Mouse (Mus musculus) G1E-ER4 (cell line): Measurements from ENCODE around the gene Pou3f1. TPM values are rescaled to one million over a fixed set of nuclear protein-coding genes. Genes with fewer than 3 reads are reported as not detected.

Experiments
- GATA1 ChIP-seq: IDR thresholded peaks from one replicate; pipeline ENCODE4 v1.8.0; 2012; ENCODE audit warnings: low read length, inconsistent platforms
- polyA plus RNA-seq: library from polyadenylated mRNA; stranded (reverse); fragments of >175 nt; gene quantifications from 2 replicates; pipeline ENCODE4 v1.2.3, GENCODE M21; 2012

Gene Pou3f1
- polyA plus RNA-seq, 1 experiment: not detected

DNA sequence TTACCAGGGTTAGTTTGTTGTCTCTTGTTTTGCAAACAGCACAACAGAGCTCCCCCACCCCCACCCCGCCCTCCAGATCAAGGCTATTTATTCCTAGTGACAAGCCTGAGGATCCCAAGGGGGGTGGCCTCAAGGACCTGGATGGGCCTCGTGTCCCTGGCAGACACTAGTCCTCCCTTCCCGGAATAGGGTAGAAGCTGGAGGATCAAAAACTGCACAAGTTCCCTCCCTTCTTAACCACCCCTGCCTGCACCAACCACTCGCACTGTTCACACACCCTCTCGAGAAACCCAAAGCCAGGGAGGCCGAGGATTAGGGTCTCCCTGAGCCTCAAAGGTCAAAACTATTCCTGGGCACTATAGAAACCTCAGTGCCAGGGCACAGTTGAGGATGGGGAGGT, 43.2 kb downstream of the Pou3f1 start:
- TF ChIP-seq GATA1: no peak

DNA sequence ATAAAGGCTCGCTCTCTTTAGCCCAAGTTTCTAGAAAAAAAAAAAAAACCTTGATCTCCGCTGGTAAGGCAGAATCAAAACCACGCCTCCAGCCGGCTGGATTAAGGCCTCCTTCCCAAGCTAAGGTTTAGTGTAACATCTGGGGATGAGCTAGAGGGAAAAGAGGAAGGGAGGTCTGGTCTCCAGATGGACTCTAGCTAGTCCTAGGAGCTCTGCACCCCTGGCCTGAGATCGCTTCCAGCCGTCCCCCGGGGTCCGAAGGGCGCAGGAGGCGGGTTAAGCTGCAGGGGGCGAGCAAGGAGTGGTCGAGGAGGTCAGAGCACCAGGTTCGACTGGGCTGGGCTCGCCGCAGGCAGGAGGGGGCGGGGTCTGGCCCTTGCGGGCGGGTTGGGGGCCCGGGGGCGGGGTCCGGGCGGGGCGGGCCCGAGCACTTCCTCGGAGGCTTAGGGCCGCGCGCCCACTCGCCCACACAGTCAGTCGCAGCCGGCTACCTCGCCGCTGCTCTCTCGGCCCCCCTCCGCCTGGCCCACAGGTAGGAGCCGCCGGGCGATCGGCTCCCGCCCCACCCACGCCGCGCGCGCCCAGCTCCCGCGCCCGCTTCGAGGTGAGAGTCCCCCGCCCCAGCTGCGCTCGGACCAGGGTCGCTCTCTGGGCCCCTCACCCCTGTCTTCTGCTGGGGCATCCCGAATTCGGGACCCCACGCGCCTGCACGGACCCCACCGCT, 43.8 kb downstream of the Pou3f1 start, which contains the start of gene Fhl3:
TSS of gene Fhl3 (plus strand) at position 454 of the 724 bp plus-strand sequence.
- TF ChIP-seq GATA1: no peak

DNA sequence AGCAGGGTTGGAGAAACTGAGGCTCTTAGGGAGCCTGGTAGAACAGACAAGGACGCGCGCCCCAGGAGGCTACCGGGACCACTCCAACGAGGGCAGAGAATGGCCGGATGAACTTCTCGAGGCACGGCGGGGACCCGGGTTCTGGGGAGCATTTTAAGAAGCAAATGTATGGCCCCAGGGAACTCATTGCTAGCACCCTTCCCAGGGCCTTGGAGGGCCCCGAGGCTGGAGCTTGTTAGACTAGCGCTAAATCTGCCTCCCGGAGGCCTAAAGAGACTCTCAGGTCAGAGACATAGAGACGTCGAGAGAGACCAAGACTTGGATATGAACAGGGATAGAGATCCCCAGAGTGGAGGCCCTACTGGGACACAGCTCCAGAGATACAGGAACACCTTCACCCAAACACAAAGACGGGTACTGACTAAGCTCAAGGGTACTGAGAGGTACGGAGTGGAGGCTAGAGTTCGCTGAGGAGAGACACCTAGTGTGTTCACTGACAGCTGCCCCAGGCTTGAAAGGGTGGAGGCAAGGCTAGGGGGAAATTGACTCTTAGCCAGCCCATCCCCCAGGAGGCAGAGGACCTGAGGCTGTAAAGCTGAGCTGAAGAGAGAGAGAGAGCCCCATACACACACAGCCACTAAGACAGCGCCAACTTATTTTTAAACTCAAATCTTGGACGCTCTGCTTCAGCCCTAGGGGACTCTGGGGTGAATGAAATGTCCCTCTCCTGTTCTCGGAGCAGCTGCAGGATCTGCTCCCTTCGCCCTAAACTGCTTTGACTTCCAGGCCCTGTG, 44.6 kb downstream of the Pou3f1 start:
- TF ChIP-seq GATA1: no peak

DNA sequence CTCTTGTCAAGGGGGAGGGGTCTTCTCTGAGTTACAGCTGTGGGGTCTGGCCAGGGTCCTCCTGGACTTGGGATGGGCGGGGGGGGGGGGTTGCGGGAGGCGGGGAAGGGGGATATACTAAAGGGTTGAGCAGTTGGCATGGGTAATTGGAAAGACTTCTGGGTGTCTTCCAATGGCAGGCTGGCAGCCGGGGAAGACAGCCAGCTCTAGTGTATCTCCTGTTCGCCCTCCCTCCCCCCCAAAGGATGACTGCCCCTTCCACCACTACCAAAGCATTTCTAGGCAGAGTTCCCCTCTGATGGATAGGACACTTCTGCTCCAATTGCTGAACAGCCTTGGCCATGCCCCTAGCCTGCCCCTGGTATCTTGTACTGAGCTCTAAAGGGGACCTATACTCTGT, 45.3 kb downstream of the Pou3f1 start:
- TF ChIP-seq GATA1: no peak

DNA sequence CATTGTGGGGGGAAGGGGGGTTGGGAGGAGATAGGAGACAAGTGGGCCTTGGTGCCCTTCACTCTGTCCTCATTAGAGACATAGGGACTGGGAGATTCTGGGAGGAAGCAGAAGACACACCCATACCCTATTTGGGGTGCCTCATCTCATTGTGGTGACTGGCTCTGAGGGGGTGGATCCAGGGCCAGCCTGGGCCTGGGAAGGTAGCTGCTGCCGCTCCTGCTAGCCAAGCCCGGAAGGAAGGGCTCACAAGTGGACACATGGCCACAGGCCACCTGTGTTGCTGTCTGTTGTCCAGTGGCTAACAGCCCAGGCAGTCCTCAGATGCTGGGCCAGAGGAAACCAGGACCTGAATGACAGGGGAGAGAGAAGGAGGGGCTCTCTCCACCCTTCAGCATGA, 46.8 kb downstream of the Pou3f1 start:
- no peak for TF ChIP-seq GATA1

DNA sequence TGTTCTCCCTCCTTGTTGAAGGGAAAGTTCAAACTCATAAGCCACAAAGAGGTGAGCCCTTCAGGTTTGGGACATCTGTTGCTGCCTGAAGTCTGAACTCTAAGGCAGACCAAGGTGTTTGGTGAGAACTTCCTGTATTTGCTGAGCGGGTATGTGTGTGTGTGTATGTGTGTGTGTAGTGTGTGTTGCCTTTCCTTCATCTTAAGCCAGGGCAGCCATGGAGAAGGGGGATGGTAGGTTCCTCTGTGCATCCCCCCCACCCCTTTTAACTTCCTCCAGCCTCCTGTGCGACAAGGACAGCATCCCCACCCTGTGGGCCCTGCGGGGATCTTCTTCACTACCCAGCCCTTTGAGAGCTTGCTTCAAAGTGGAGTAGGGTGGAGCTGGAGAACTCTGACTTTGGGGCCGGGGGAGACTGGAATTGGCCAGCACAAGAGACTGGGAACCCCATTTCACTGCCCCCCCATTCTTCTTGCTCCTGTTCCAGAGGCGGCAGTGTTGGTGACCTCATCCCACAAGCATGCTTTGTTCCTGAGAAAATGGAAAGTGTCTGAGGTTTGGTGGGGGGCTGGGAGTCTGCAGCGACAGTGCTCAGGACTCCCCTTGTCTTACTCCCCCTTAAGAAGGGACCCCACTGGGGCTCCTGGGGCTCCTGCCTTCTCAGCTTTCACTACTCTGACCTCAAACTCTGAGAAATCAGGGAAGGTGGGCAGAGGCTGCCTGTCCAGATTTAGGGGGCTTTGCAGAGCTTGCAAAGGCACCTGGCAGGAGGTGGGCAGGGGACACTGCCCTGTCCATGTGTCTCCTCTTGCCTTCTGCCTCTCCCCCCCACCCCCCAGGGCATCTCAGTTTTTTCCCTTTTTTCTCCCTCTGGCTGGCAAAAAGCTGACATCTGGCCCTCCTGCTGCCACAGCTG, 47.5 kb downstream of the Pou3f1 start:
- TF ChIP-seq GATA1: no peak

DNA sequence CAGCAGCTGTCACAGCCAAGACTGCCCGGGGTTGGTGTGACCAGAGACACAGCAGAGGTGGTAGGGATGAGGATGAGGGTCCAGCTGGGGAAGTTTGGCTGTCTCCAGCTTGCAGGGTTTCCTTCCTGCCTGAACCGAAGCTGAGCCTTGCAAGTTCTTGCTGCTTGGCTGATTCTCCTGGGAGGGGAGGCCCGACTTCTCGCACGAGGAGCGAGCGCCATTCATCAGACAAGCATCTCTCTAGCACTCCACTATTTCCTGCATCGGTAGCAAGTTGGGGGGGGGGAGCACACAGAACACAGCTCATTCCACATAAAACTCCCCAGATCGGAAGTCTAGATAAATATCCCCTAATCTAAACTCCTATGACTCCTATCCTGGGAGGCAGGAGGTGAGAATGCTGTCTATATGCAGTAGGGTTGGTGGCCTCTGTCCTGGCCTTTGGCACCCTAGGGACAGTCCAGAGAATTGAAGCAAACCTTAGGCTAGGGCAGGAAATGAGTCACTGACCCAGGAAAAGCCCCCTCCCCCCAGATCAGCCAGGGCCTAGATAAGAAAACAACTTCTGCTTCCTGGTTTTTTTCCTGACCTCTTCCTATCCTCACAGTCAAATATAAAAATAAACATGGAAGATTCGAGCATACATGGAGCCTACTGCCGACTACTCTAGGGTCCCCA, 48.3 kb downstream of the Pou3f1 start:
- TF ChIP-seq GATA1: no peak

DNA sequence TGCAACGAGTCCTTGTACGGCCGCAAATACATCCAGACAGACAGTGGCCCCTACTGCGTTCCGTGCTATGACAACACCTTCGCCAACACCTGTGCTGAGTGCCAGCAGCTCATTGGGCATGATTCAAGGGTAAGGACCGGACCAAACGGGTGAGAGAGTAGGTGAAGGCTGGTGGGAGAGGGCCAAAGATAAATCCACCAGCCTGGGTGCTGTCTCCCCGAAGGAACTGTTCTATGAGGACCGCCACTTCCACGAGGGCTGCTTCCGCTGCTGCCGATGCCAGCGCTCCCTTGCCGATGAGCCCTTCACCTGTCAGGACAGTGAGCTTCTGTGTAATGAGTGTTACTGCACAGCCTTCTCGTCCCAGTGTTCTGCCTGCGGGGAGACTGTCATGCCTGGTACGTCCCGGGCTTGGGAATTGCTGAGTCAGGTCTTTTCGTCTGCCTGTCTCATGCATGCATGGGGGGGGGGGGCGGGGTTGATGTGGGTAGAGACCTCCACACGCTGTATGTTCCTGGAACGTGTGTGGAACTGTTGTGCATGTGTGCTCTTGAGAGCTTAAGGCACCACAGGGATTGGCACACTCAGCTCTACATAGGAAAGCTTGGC, 49.2 kb downstream of the Pou3f1 start:
- no peak for TF ChIP-seq GATA1

DNA sequence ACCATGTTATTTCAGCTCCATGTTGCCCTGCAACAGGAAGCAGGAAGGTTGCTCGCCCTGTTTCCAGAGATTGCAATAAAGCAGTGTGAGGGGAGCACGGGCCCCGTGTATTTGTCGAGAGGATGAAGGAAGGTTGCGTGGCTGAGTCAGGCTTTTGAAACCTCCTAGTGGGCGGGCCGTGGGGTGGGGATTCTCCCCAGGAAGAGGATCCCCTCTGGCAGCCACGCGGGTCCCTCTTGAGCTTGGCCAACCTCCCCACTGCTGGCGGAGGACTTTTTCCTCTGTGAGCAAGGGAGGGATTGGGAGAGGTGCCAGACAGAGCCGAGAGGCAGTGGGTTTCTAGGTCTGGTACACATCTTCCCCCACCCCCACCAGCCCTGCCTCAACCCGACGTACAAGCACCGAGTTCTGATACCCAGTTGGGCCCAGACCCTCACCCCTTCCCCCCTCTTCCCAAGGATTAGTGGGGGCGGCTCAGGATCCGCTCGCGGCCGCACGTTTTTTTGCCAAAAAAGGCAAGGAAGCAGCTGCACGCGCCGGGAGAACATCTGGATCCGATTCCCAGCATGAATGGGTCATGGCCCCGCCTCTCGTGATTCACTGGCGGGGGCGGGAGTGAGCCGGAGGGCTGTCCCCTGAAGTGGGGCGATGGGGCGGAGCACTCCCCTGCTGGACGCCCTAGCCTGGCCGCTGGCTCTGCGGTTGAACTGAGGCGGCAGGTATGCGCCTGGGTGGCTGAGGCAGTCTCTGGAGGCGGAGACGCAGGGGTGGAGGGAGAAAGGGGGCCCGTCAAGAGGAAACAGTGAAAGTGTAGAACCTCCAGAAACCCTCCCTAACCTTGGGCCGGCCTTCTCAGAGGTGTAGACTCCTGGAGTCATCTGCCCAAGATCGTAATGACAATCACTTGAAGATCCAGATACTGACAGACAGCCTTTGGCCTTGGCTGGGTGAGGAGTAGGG, 52.2 kb downstream of the Pou3f1 start:
- TF ChIP-seq GATA1: no peak

DNA sequence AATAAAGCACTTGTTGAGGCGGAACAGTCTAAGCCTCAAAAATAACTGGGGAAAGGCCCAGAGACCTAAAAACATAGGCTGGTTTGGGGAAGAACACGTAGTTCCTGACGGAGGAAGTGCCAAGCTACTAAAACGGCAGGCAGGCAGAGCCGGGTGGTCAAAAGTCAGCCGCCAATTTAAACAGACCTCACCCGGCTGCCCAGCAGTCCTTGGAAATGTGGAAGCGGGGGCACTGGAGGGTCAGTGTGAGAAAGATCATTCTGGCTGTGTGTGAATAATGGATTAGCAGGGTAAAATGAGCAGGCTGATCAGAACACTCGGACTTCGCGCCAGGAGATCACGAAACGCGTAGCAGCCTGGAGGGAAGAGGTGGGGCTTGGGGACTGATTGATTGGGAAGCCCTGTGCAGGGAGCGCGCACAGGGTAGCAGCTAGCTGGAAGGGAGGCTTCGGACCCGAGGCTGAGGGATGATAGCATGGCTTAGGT, 53.4 kb downstream of the Pou3f1 start:
- no peak for TF ChIP-seq GATA1

Other genes starting within 250 kb of the Pou3f1 start
- gene 3100002H09Rik, start 46.0 kb upstream of the Pou3f1 start, polyA plus RNA-seq: not detected in 2 replicates
- 10.1 and 14.1 TPM in 2 replicates for gene Utp11, start 36.8 kb downstream of the Pou3f1 start, polyA plus RNA-seq
- 18.8 and 25.3 TPM in 2 replicates for gene Fhl3, start 43.9 kb downstream of the Pou3f1 start, polyA plus RNA-seq
- gene Sf3a3, start 58.0 kb downstream of the Pou3f1 start, polyA plus RNA-seq: 56.8 and 79.8 TPM in 2 replicates
- gene Inpp5b, start 85.0 kb downstream of the Pou3f1 start, polyA plus RNA-seq: 40.9 and 45.9 TPM in 2 replicates
- 6.9 and 7.6 TPM in 2 replicates for gene Mtf1, start 145.3 kb downstream of the Pou3f1 start, polyA plus RNA-seq
- gene Yrdc, start 193.9 kb downstream of the Pou3f1 start, polyA plus RNA-seq: 19.9 and 24.9 TPM in 2 replicates
- gene 1110065P20Rik, start 194.4 kb downstream of the Pou3f1 start, polyA plus RNA-seq: 34.7 and 41.4 TPM in 2 replicates
- not detected in 2 replicates for gene Maneal, start 205.4 kb downstream of the Pou3f1 start, polyA plus RNA-seq
- gene Epha10, start 224.1 kb downstream of the Pou3f1 start, polyA plus RNA-seq: not detected in 2 replicates